Mouse (Mus musculus) bone marrow, adult 2 months (tissue): ENCODE measurements around the gene Ifngr1. TPM values are rescaled to one million over a fixed set of nuclear protein-coding genes. Genes with fewer than 3 reads are reported as not detected.
A peak's percentile ranks its signal among the peaks of the same experiment; 100 is the strongest.
"Not testable (repeated sequence)": the region's sequence is repeated elsewhere in the genome, so short reads cannot be mapped to it uniquely, and the experiment has no call there.

Experiments used
- H3K27ac ChIP-seq: fragments of 200-500 bp; 2 replicates; pipeline ENCODE4 v1.5.1; 2012; ENCODE audit warnings: low read depth, mild to moderate bottlenecking, control low read depth, inconsistent platforms, low read length; ENCODE audit not compliant: control insufficient read depth, poor library complexity, insufficient read depth
- H3K4me1 ChIP-seq: fragments of 200-500 bp; 2 replicates; pipeline ENCODE4 v1.6.1; 2011; ENCODE audit warnings: low read length; ENCODE audit not compliant: control insufficient read depth, insufficient read depth
- H3K4me3 ChIP-seq: fragments of 200-500 bp; replicated peaks from 2 replicates; pipeline ENCODE3; 2011; ENCODE audit warnings: mild to moderate bottlenecking, low read depth, low read length, control low read depth; ENCODE audit not compliant: control insufficient read depth
- CTCF ChIP-seq: fragments of 200-500 bp; IDR thresholded peaks from 2 replicates; pipeline ENCODE4 v1.5.1; 2011; ENCODE audit warnings: low read length, control low read depth; ENCODE audit not compliant: control insufficient read depth, insufficient read depth
- POLR2A ChIP-seq: fragments of 200-500 bp; IDR thresholded peaks from 2 replicates; pipeline ENCODE4 v1.6.1; 2011; ENCODE audit warnings: low read depth, mild to moderate bottlenecking, control low read depth, low read length, borderline replicate concordance; ENCODE audit not compliant: control insufficient read depth
- WGBS: fragments of 180-500 bp; shearing (Covaris S2); methylation state at CpG from one replicate; pipeline ENCODE4 v1.1.7; 2018; 5-methylcytosine and 5-hydroxymethylcytosine counted together
- polyA plus RNA-seq: library from polyadenylated mRNA; stranded (reverse); fragments of >200 nt; gene quantifications from 2 replicates; pipeline ENCODE4 v1.2.4, GENCODE M21; 2011; ENCODE audit warnings: low replicate concordance; ENCODE audit not compliant: missing spikeins, insufficient read depth, insufficient read length

Gene Ifngr1
- polyA plus RNA-seq, 1 experiment, result 78.0 TPM

DNA sequence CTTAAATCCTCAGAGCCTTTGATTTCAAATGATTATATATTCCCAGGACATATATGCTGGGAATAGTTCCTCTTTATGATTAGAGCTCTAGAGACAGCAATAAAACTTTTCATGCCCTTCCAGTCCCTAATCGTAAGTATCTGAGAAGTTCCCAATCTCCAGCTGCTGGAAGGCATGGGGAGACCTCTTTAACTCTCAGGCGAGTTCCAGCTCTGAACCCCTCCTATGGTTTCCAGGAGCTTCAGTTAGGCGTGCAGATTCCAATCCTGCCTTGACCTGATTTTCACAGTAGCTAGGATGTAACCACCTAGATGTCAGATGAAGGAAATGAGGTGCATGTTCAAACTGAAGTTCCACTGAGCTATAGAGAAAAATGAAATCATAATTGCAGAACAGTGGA, 807 bp downstream of the Ifngr1 start:
- peak overlapping the region; percentile 100; the same call in 1 of the 2 replicates for H3K27ac ChIP-seq
- peak overlapping the region; percentile 97 for H3K4me3 ChIP-seq
- under 1% methylated on average over 3 of the region's 3 CpGs for WGBS
- TF ChIP-seq CTCF, result no peak
- no peak for TF ChIP-seq POLR2A
- peaks cover 4% of the 10 kb centered on the region; the same call in 1 of the 2 replicates for H3K4me1 ChIP-seq

DNA sequence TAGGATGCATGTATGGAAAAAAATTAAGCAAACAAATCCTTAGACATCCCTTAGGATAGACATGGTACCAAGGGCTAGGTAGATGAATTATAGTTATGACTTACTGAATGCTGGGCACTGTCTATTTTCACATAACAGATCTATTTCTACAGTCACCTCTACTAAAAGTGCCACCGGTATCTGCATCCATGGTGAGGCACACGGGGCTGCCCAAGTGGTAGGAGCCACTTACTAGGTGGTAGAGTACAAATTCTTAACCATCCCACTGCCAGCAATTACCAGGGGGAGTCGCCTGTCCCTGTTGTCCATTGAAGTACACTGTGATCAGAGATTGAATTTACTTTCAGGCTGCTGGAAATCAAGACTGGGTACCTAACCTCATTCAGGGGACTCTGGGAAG, 1.5 kb downstream of the Ifngr1 start:
- Histone ChIP-seq H3K27ac (no peak overlapping the region), H3K4me1 (peaks cover 4% of the 10 kb centered on the region; the same call in 1 of the 2 replicates), H3K4me3 (peak overlapping the region; percentile 40)
- WGBS, result 33% methylated on average over 3 of the region's 3 CpGs
- no peak for TF ChIP-seq POLR2A
- no peak for TF ChIP-seq CTCF

DNA sequence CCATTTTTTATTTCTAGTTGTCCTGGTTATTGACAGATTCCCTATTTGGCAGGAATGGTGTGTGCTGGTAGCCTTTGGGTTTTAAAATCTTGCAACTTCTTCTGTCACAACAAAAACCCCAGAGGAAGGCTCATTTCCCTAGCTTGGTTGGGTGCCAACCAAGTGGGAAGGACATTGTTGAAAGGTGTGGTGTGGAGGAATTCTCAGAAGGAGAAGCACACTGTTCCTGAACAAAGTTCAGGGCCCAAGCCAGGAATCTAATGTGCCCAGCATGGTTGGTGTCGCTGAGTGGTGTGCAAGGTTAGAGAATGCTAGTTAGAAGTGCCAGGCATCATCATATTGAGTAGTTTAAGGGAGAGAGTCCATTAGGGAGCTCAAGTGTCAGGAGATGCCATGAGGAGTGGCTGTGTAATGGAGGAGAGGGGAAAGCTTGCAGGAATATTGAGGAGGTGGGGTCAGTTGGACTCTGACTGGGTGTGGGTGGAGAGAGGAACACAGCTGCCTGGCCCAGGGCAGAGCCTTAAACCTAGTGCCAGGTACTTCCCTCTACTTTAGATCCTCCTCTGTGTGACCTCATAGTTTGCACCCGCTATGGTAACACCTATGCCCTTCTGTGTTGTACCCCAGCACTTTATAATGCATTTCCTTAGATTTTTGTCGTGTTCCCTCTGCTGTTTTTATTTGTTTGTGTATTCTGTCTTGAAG, 2.6 kb downstream of the Ifngr1 start:
- Histone ChIP-seq H3K4me1 (peaks cover 6% of the 10 kb centered on the region; the same call in 1 of the 2 replicates), H3K4me3 (peak overlapping the region; percentile 13), H3K27ac (peak overlapping the region; percentile 36; the same call in 1 of the 2 replicates)
- WGBS, result 21% methylated on average over 3 of the region's 3 CpGs
- TF ChIP-seq POLR2A, result no peak
- TF ChIP-seq CTCF, result no peak

DNA sequence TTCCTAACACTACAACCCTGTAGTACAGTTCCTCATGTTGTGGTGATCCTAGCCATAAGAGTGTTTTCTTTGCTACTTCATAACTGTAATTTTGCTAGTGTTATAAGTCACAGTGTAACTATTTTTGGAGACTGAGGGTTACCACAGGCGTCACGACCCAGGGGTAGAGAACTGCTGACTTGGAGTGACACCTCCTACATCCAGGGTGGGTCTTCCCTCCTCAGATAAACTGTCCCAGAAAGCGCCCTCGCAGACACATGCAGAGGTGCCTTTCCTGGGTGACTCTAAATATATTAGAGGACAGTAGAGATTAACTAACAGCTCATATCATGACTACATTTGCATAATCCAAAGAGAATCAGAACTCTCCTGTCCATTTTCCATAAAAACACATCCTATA, 5.1 kb downstream of the Ifngr1 start:
- Histone ChIP-seq H3K4me1 (peaks cover 4% of the 10 kb centered on the region; the same call in 1 of the 2 replicates), H3K27ac (no peak overlapping the region; the same call in 1 of the 2 replicates), H3K4me3 (no peak overlapping the region)
- TF ChIP-seq CTCF, result no peak
- 27% methylated on average over 4 of the region's 4 CpGs for WGBS

DNA sequence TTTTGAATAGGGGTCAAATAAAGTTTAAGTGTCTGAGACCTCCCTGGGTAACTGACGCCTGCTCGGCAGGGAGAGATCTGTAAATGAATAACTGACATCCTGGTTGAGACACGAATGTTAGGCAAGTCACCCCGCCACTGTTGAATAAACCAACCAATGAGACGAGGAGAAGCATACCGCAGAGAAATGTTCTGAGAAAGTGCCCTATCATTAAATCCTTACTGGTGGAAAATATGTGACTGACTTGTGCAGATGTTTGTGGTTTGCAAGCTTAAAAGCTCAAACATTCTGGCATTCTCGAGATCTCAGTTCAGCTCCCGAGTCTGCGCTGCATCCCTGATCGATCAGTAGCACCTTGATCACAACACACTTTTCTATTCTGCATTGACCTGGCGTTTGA, 6.3 kb downstream of the Ifngr1 start:
- Histone ChIP-seq H3K4me1 (peaks cover 4% of the 10 kb centered on the region; the same call in 1 of the 2 replicates), H3K4me3 (no peak overlapping the region), H3K27ac (no peak overlapping the region)
- WGBS, result 46% methylated on average over 11 of the region's 11 CpGs
- no peak for TF ChIP-seq POLR2A
- TF ChIP-seq CTCF, result no peak

DNA sequence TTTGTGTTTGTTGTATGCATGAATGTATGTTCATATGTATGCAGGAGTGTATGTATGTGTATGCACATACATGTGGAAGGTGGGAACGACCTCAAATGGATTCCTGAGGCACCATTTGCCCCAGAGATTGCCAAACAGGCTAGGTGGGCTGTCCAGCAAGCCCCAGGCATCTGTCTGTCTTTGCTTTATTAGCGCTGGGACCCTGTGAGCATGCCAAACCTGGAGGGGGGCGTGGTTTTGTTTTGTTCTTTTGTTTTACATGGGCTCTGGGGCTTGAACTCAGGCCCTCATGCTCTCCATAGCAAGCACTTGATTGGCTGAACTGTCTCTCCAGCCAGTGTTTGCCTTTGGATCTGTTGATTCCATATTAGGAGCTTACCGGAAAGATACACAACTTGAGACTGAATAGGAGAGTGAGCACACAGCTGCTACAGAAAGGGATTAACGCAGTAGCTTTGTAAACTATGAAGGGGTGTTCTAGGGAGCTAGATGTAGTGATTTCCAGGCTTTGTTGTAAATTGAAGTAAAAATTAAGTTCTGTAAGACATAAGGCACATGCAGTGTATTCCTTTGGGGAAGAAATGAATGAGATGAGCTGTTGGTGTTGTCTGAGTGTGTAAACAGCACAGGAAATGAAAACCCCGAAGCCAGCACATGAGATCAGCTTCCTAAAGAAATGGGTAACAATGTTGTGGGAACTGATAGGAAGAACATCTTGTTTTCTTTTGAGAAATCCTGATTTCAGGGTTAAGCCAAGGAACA, 7.8 kb downstream of the Ifngr1 start:
- Histone ChIP-seq H3K4me1 (peaks cover 4% of the 10 kb centered on the region; the same call in 1 of the 2 replicates), H3K4me3 (no peak overlapping the region), H3K27ac (no peak overlapping the region)
- TF ChIP-seq CTCF (no peak), POLR2A (no peak)
- WGBS, result 70% methylated on average over 6 of the region's 6 CpGs

DNA sequence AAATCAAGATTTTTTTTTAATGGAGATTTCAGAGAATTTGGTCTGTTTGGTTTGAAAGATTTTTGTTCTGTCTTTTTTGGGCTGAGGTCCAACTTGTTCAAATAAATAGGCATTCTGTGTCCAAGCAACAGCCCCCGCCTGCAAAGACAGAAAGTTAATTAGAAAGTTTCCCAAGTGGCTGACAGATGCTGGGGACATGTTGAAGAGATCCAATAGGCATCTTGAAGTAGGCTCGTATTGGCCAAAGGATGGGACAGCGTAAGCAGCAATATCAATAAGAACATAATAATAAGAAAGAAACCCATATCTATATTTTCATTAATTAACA, 8.3 kb downstream of the Ifngr1 start:
- H3K4me1 ChIP-seq, result peaks cover 4% of the 10 kb centered on the region; the same call in 1 of the 2 replicates
- WGBS, result 83% methylated on average over 3 of the region's 3 CpGs
- TF ChIP-seq POLR2A (no peak), CTCF (no peak)

DNA sequence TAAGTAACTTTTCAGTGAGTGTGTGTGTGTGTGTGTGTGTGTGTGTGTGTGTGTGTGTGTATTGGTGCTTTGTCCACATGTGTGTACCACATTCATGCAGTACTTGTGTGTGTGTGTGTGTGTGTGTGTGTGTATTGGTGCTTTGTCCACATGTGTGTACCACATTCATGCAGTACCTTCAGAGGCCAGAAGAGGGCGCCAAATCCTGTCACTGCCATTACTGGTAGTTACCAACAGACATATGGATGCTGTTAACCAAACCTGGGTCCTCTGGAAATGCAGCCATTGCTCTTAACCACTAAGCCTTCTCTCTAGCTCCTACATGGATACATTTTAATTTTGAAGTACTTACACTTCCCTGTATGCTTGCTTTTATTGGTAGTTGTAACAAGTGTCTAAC, 9.8 kb downstream of the Ifngr1 start:
- peak; percentile 43 for TF ChIP-seq CTCF
- WGBS, result 57% methylated on average over 1 of the region's 1 CpGs
- H3K4me1 ChIP-seq, result not testable (repeated sequence)

More for the DNA sequence above, 8.3 kb downstream of the Ifngr1 start:
- H3K27ac ChIP-seq, result no peak overlapping the region
- H3K4me3 ChIP-seq, result no peak overlapping the region

More for the DNA sequence above, 9.8 kb downstream of the Ifngr1 start:
- H3K4me3 ChIP-seq, H3K27ac ChIP-seq: not testable (repeated sequence)
